Mouse (Mus musculus) heart, embryonic 13.5 days (tissue): ENCODE results near the gene Acadsb. TPM values are rescaled to one million over a fixed set of nuclear protein-coding genes. Genes with fewer than 3 reads are reported as not detected.

Experiments used
- ATAC-seq: fragments of 200-750 bp; cut with Nextera tagmentation; 2 replicates; pipeline ENCODE4 v1.8.0; 2017; ENCODE audit warnings: moderate TSS enrichment; ENCODE audit not compliant: insufficient number of reproducible peaks, low FRiP score, low TSS enrichment; ENCODE audit errors: extremely low read depth
- H3K27ac ChIP-seq: fragments of 300-500 bp; sonication (generic); replicated peaks from 2 replicates; pipeline ENCODE4 v1.5.1; 2015; ENCODE audit warnings: moderate library complexity, mild to moderate bottlenecking, inconsistent platforms
- H3K27me3 ChIP-seq: fragments of 300-500 bp; sonication (generic); replicated peaks from 2 replicates; pipeline ENCODE4 v1.6.1; 2015; ENCODE audit warnings: mild to moderate bottlenecking, inconsistent platforms
- H3K36me3 ChIP-seq: fragments of 300-500 bp; sonication (generic); 2 replicates; pipeline ENCODE4 v1.6.1; 2015; ENCODE audit warnings: mild to moderate bottlenecking, inconsistent platforms
- H3K4me1 ChIP-seq: fragments of 300-500 bp; sonication (generic); 2 replicates; pipeline ENCODE4 v1.6.1; 2015; ENCODE audit warnings: inconsistent platforms
- H3K4me2 ChIP-seq: fragments of 300-500 bp; sonication (generic); 2 replicates; pipeline ENCODE4 v1.6.1; 2015; ENCODE audit warnings: inconsistent platforms, mild to moderate bottlenecking, moderate library complexity
- H3K4me3 ChIP-seq: fragments of 300-500 bp; sonication (generic); 2 replicates; pipeline ENCODE4 v1.5.1; 2015; ENCODE audit warnings: moderate library complexity, mild to moderate bottlenecking, inconsistent platforms
- H3K9ac ChIP-seq: fragments of 300-500 bp; sonication (generic); 2 replicates; pipeline ENCODE4 v1.6.1; 2015; ENCODE audit warnings: inconsistent platforms, mild to moderate bottlenecking, moderate library complexity
- H3K9me3 ChIP-seq: fragments of 300-500 bp; sonication (generic); 2 replicates; pipeline ENCODE4 v1.6.1; 2016; ENCODE audit warnings: inconsistent platforms
- WGBS: fragments of 180-500 bp; shearing (Covaris S2); methylation state at CpG from one replicate; pipeline ENCODE4 v1.1.7; 2015; ENCODE audit warnings: mixed read lengths; 5-methylcytosine and 5-hydroxymethylcytosine counted together
- polyA plus RNA-seq: library from polyadenylated mRNA; unstranded; fragments of >200 nt; fragmentation: Nextera tagmentation; extraction: Ambion mirVana; gene quantifications from 2 replicates; pipeline ENCODE4 v1.2.1, GENCODE M21; 2015

Acadsb gene
- polyA plus RNA-seq, 1 experiment from 2014 or later = 74.9 TPM

DNA sequence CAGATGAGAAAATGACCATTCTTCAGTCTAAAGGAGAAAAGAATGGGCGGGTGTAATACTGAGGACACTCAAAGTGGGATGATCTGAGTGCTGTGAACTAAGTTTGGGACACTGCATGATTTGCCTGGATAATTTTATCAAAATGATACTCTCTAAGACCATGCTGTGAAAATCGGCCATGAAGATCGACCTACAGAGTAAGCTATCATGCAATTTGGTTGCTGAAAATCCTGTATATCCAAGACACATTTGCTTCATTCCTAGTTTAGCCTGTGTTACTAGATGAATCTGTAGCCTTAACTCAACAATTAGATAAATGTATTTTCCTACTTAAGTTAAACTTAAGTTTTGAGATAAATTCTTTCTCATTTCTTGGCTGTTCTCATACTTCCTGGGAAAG, 56.9 kb downstream of the Acadsb start:
- Histone ChIP-seq H3K9me3 (peaks cover 3% of the 10 kb centered on the region; the same call in 1 of the 2 replicates), H3K27ac (no peak overlapping the region), H3K4me2 (no peak overlapping the region), H3K4me1 (no peaks in the 10 kb centered on the region), H3K27me3 (peaks cover 7% of the 10 kb centered on the region; the same call in 1 of the 2 replicates), H3K4me3 (no peak overlapping the region), H3K36me3 (no peaks in the 10 kb centered on the region), H3K9ac (no peak overlapping the region)
- WGBS = 60% methylated on average over 3 of the region's 3 CpGs
- no peak for ATAC-seq

DNA sequence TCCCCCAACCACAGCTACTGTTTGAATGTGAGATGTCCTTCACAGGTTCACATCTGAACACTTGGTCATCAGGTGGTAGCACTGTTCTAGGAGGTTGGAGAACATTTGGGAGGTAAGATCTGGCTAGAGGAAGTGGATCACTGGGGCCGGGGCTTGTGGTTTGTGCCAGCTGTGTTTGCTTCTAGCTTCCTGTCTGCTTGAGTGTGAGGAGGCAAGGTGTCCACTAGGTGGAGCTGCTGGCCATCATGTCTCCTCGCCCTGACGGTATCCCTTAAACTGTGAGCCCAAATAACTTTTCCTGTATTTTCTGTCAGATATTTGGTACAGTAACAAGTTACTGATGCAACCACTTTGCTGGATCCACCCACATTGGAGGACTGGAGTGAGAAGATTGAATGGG, 59.1 kb downstream of the Acadsb start:
- peaks cover 3% of the 10 kb centered on the region; the same call in 1 of the 2 replicates for H3K9me3 ChIP-seq
- no peaks in the 10 kb centered on the region for H3K4me1 ChIP-seq
- no peaks in the 10 kb centered on the region for H3K36me3 ChIP-seq
- no peak overlapping the region for H3K27ac ChIP-seq
- H3K4me3 ChIP-seq = no peak overlapping the region
- no peak for ATAC-seq
- 70% methylated on average over 3 of the region's 3 CpGs for WGBS
- no peak overlapping the region for H3K9ac ChIP-seq
- H3K4me2 ChIP-seq = no peak overlapping the region
- H3K27me3 ChIP-seq = peaks cover 7% of the 10 kb centered on the region; the same call in 1 of the 2 replicates

DNA sequence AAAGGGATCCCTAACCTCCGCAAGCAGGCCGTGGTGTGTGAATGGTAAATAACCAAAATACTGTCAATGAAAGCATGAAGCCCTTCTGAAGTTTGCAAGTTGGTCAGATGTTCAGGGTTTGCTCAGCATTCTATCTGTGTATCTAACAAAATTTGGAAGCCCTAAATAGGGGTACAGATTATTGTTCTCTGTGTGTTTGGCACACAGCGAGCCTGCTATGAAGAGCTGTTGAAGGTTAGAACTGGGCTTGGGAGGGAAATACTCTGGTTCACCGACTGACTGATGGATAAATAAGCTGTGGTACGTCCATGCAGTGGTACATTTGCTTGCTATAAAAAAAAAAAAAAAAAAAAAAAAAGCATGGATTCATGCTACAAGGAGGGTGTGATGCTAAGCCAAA, 61.1 kb downstream of the Acadsb start:
- H3K27me3 ChIP-seq = peaks cover 7% of the 10 kb centered on the region; the same call in 1 of the 2 replicates
- no peaks in the 10 kb centered on the region for H3K4me1 ChIP-seq
- WGBS = 66% methylated on average over 5 of the region's 5 CpGs
- no peak overlapping the region for H3K4me2 ChIP-seq
- H3K9me3 ChIP-seq = peaks cover 3% of the 10 kb centered on the region; the same call in 1 of the 2 replicates
- H3K4me3 ChIP-seq = no peak overlapping the region
- no peaks in the 10 kb centered on the region for H3K36me3 ChIP-seq
- ATAC-seq = no peak
- no peak overlapping the region for H3K27ac ChIP-seq
- no peak overlapping the region for H3K9ac ChIP-seq

DNA sequence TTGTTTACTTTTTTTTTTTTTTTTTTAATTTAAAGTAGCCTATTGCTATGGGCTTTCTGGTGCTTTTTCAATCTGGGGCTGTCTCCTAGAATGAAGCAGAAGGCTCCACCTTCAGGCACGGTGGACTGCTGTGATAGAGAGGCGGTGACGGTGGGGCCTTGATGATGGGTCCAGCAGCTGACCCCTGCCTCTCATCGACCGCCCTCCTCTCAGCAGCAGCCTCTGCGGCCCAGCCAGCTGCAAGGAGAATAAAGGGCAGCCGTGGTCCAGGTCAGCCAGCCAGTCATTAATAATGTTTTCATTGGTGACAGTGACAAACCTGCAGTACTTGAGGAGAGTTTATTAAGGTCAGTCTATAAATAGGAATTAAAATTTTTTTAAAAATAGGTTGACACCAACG, 66.7 kb downstream of the Acadsb start:
- no peak overlapping the region for H3K4me3 ChIP-seq
- no peaks in the 10 kb centered on the region for H3K9me3 ChIP-seq
- no peak overlapping the region for H3K27ac ChIP-seq
- H3K9ac ChIP-seq = no peak overlapping the region
- no peaks in the 10 kb centered on the region for H3K36me3 ChIP-seq
- H3K4me1 ChIP-seq = no peaks in the 10 kb centered on the region
- no peaks in the 10 kb centered on the region for H3K27me3 ChIP-seq
- WGBS = 41% methylated on average over 8 of the region's 8 CpGs
- no peak for ATAC-seq
- no peak overlapping the region for H3K4me2 ChIP-seq

DNA sequence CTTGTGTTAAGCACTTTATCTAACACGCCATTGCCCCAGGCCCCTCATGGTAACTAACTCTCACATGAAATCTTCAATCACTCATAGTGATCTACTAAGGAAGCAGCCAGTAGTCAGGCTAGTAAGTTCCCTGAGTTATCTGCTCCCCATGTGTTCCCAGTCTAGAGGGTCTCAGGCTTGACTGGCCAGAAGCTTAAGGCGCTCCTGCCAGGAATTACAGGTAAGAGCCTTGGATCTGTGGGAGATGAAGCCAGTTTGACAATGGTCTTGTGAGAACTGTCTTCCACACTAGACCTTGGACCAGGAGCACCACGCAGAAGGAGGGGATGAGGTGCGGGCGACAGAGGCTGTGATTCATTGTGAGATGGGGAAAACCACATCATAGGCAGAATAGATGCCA, 68.0 kb downstream of the Acadsb start:
- Histone ChIP-seq H3K4me2 (no peak overlapping the region), H3K36me3 (no peaks in the 10 kb centered on the region), H3K9ac (no peak overlapping the region), H3K27ac (no peak overlapping the region), H3K4me1 (no peaks in the 10 kb centered on the region), H3K9me3 (no peaks in the 10 kb centered on the region), H3K27me3 (no peaks in the 10 kb centered on the region), H3K4me3 (no peak overlapping the region)
- WGBS = 87% methylated on average over 5 of the region's 5 CpGs
- no peak for ATAC-seq

Other genes starting within 250 kb of the Acadsb start
- 0.09 and 0.27 TPM in 2 replicates for gene 5430419D17Rik, start 236.2 kb upstream of the Acadsb start, polyA plus RNA-seq
- gene Cuzd1, start 88.3 kb upstream of the Acadsb start, polyA plus RNA-seq = 0.74 TPM in 2 replicates
- not detected in 2 replicates for gene Fam24b, start 81.1 kb upstream of the Acadsb start, polyA plus RNA-seq
- not detected in 2 replicates for gene Fam24a, start 76.7 kb upstream of the Acadsb start, polyA plus RNA-seq
- 18.3 and 18.5 TPM in 2 replicates for gene 2310057M21Rik, start 47.8 kb upstream of the Acadsb start, polyA plus RNA-seq
- 89.2 and 90.2 TPM in 2 replicates for gene Pstk, start 39.5 kb upstream of the Acadsb start, polyA plus RNA-seq
- gene Ikzf5, start 80 bp upstream of the Acadsb start, polyA plus RNA-seq = 7.5 and 7.9 TPM in 2 replicates
- gene Hmx3, start 132.3 kb downstream of the Acadsb start, polyA plus RNA-seq = not detected in 2 replicates
- gene Hmx2, start 138.2 kb downstream of the Acadsb start, polyA plus RNA-seq = not detected in 2 replicates
- gene Bub3, start 149.6 kb downstream of the Acadsb start, polyA plus RNA-seq = 130 and 143 TPM in 2 replicates